Mouse (Mus musculus) CD8-positive naive resting alpha-beta T cell, adult 2 months (primary cell): ENCODE measurements around the gene Fermt1.

Source experiments
- DNase-seq, 2 experiments: peaks; one replicate each; pipeline ENCODE4 v3.0.0; 2022; ENCODE audit warnings: low read depth in 2 of 2, low spot score in 2 of 2

Fermt1 gene

GRCm38 (mm10) chr2:132945326-132946207 is at the start of gene Fermt1:
Fermt1 (minus strand) TSS chr2:132945906.
- no peak for DNase-seq

DNA sequence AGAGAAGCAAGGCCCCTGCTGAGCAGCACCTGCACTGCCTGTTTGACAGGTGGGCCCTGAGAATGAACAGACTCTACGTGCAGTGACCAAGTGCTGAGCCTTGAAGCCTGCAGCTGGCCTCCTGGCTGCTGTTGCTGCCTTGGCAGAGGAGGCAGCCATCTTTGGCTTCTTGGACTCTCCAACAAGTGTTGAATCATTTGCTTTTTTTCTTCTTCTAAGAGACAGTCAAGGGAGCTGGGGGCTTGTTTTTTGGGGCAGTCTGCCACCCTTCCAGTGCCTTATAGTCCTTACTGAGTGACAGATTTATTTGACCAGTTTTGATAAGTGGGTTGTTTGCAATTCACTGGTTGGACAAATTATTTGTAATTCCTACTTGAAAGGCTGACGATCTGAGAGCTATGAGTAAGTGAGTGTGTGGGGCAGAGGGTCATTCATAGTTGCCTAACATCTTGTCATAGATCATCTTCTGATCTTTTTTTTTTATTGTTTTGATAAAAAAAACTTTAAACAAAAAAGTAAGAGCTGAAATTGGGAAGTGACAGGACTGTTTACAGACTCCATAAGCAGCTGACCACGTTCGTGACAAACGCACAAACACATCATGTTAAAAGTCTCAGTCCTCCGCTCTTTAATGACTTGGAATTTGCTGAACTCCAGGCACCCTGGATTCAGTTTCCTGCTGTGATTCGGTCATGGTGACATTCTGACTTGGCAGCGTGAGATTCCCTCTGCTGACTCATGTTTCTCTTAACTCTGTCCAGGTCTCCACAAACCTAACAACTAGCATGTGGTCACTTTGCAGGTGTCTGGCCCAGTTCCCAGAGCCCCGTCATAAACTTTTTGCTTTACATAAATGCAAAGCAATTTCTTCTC is 47.2 kb upstream of the Fermt1 start:
- DNase-seq: no peak

GRCm38 (mm10) chr2:132989778-132990564 is 44.3 kb upstream of the Fermt1 start:
- no peak for DNase-seq

GRCm38 (mm10) chr2:132973346-132973745 is 27.6 kb upstream of the Fermt1 start:
- DNase-seq: no peak

GRCm38 (mm10) chr2:132970772-132971173 is 25.1 kb upstream of the Fermt1 start:
- DNase-seq: no peak

DNA sequence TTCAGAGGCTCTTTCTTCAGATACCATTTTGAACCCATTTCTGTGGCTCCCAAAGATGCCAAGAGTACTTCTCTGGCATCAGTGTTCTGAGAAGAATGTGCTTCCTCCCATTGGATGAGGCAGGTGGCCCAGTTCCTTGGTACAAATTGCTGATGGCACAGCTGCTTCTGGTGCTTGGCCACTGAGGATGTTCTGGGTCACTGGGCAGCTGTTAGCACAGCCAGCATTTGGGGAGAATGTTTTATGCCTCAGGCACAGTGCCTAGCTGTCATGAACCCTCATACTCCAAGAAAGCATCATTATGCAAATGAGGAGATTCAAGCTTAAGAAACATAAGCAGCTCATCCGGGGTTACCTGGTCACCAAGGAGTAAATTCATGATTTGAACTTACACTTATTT is 12.1 kb upstream of the Fermt1 start:
- no peak for DNase-seq

- DNase-seq: no peak
These were observed 6.5 kb upstream of the Fermt1 start for GRCm38 (mm10) chr2:132952197-132952596.

DNA sequence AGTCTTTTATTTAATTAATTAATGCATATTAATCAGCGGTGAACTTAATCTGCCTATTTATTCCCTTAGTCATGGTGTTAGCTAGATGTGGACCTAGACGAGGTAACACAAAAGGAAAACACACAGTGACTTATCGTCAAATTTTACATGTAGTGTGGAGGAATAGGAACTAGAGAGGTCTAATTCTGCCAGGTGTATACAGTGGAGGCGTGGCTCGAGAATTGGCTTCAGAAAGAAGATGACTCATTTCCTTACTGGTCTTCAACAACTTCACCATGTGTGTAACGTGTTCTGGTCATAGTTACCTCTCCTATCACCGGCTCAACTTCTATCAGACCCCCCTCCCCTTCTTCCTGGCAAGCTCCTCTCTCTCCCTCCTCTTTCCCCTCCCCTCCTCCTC is 2.5 kb upstream of the Fermt1 start:
- DNase-seq: no peak

GRCm38 (mm10) chr2:132946976-132947375 is 1.3 kb upstream of the Fermt1 start:
- DNase-seq: no peak

- no peak for DNase-seq
These were observed 888 bp downstream of the Fermt1 start for GRCm38 (mm10) chr2:132944711-132945325.

DNA sequence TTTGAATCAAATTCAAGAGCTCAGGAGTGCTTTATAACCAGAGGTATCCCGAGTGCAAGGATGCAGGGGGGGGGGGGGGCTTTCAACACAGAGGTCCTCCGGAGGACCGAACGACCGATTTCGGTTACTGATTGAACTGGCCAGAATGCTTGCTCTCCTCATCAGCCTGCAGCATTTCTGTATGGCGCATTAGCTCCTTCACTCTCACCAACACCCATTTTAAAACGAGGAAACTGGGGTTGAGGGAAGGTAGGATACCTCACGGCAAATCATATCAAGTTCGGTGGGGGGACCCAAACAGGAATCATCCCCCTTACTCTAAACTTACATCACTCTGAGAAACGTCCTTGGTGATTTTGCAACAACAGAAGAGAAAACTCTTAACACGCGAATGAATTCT is 1.7 kb downstream of the Fermt1 start:
- DNase-seq: no peak

GRCm38 (mm10) chr2:132943596-132943995 is 2.1 kb downstream of the Fermt1 start:
- DNase-seq: no peak

- DNase-seq: no peak
These were observed 6.7 kb downstream of the Fermt1 start for GRCm38 (mm10) chr2:132939056-132939455.

- DNase-seq: no peak
These were observed 9.5 kb downstream of the Fermt1 start for GRCm38 (mm10) chr2:132936176-132936575.

- DNase-seq: no peak
These were observed 11.0 kb downstream of the Fermt1 start for GRCm38 (mm10) chr2:132934711-132935110.

DNA sequence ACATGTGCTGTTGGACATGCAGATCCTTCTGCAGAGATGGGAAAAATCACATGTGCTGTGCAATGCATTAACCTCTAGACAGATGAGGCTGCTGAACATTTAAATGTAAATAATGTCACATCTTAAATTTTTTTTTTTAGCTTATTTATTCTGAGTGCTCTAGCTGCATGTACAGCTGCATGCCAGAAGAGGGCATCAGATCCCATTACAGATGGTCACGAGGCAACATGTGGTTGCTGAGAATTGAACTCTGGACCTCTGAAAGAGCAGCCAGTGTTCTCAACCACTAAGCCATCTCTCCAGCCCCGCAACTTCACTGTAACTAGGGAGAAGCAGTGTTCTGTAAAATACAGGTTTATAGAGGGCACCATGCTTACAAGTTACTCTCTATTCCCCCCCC is 11.6 kb downstream of the Fermt1 start:
- DNase-seq: no peak

- no peak for DNase-seq
These were observed 16.7 kb downstream of the Fermt1 start for GRCm38 (mm10) chr2:132928999-132929398.

- DNase-seq: no peak
These were observed 17.8 kb downstream of the Fermt1 start for GRCm38 (mm10) chr2:132927871-132928270.

DNA sequence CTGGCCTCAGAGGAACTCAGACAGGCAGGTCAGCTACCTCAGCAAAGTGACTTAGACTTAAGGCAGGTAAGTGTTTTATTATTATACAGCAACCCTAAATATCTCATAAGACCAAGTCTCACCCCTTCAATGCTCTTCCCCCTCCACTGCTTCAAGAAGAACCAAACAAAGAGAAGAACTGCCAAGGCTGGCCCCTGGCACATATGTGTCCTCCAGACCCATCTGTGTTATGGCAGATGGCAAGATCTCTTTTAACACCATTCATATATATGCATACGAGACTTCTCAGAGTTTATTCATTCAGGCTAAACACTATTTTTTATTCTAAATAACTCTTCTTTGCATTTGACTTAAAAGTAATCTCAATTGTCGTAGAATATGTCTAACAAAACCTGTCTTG is 18.4 kb downstream of the Fermt1 start:
- no peak for DNase-seq

DNA sequence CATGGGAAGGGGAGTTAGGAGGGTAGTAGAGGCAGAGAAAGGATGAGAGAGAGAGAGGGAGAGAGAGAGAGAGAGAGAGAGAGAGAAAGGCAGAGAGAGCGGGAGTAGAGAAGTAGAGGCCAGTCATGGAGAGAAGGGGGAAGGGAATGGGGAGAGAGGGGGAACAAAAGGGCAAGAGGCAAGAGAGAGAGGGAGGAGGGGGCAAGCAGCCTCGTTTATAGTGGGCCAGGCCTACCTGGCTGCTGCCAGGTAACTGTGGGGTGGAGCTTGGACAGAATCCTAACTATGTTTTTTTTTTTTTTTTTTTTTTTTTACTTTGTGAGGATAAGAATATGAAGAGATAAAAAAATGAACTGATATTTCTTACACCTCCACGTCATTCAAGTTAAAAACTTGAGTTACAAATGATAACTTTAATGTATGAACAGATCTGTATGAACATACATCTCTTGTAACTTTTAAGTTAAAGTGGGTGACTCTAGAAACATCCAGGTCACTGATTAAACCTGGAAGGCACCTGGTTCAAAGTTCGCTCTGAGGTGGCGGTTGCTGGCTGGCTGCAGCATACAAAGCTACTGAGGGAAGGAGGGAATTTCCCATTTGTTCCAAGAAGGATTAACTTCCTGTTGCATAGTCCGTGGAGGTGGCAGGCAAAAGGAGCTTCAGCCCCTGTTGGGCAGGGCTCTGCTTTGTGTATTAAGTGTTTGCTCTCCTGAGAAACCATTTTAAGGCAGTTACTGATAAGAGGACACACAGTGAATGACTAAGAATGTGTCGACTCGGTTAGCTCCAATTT is 22.2 kb downstream of the Fermt1 start:
- DNase-seq: no peak
